Mouse (Mus musculus) fibroblast of lung, adult 2 months (primary cell): ENCODE measurements around the gene Abl1.

Experiments
- DNase-seq: peaks from one replicate; pipeline ENCODE4 v3.0.0-alpha.2; 2011; ENCODE audit warnings: low read depth

Abl1 gene

GRCm38 (mm10) chr2:31825469-31825911 lies 137.3 kb downstream of the Abl1 start:
- no peak for DNase-seq

GRCm38 (mm10) chr2:31826094-31827085 lies 138.2 kb downstream of the Abl1 start:
- no peak for DNase-seq

- no peak for DNase-seq
These were observed 139.7 kb downstream of the Abl1 start for GRCm38 (mm10) chr2:31827877-31828276.

GRCm38 (mm10) chr2:31828311-31828825 lies 140.2 kb downstream of the Abl1 start:
- no peak for DNase-seq

GRCm38 (mm10) chr2:31836091-31836490 lies 147.9 kb downstream of the Abl1 start:
- no peak for DNase-seq

GRCm38 (mm10) chr2:31836985-31837384 lies 148.8 kb downstream of the Abl1 start:
- DNase-seq = no peak

- no peak for DNase-seq
These were observed 150.7 kb downstream of the Abl1 start for GRCm38 (mm10) chr2:31838868-31839267.

GRCm38 (mm10) chr2:31844729-31845136 lies 156.6 kb downstream of the Abl1 start:
- DNase-seq = no peak

GRCm38 (mm10) chr2:31845512-31845895 lies 157.3 kb downstream of the Abl1 start:
- DNase-seq = no peak

GRCm38 (mm10) chr2:31845896-31846691 lies 157.9 kb downstream of the Abl1 start, which contains the start of gene Fibcd1:
Gene Fibcd1, minus strand, starts transcription at chr2:31846005.
- no peak for DNase-seq

- no peak for DNase-seq
These were observed 158.8 kb downstream of the Abl1 start for GRCm38 (mm10) chr2:31846692-31847660.

GRCm38 (mm10) chr2:31847908-31848307 lies 159.7 kb downstream of the Abl1 start:
- no peak for DNase-seq

- DNase-seq = no peak
These were observed 162.0 kb downstream of the Abl1 start for GRCm38 (mm10) chr2:31850141-31850540.
